Mouse (Mus musculus): ENCODE measurements around the gene Gon7.

DNA sequence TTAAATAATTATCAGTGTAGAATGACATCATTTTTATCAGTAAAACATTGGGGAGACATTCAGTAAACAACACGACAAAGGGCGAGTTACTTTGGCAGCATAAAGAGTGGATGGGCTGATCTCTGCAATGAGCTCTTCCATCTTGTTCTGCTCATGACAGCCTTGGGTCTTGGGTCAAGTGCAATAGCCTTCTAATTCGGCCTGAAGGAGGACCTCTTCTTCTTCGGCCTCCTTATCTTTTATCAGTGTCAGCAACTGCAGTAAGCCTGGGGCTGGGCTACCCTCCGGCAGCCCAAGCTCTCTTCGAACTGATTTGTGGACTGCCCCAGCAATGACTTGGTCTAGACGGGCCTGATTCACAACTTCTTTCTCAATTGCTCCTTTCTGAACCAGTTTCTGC, 15.5 kb downstream of the Gon7 start:
- TF ChIP-seq CTCF (IDR thresholded peaks at IDR 0.05; ENCODE audit: low read depth): no peak
- TF ChIP-seq EP300 (IDR thresholded peaks at IDR 0.05; ENCODE audit: low read depth): no peak

All from liver, postnatal 0 days (tissue).